Mouse (Mus musculus) thymus, postnatal 10 days (tissue): ENCODE results near the gene P3h4.

Experiments used
- DNase-seq, 2 experiments: peaks; one replicate each; pipeline ENCODE4 v3.0.0; 2021; ENCODE audit warnings: low spot score in 2 of 2

Gene P3h4

DNA sequence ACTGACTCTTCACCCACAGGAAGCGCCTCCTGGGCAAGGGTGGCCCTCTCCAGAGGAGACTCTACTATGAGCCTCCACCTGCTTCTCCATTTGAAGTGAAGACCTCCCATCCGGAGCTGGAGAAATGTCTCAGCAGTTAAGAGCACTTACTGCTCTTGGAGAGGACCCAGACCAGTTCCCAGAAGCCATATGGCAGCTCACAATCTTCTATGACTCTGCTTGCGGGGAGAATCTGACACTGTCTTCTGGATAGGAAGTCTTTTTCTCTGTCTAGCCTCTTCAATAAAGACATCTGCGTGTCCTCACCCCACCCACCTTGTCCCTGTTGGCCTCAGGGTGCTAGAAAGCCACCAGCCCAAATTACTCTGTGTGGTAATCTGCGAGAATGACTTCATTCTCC is 21.7 kb downstream of the P3h4 start:
- DNase-seq: no peak

- DNase-seq: no peak
Measured at GRCm38 (mm10) chr11:100391884-100392345, 22.7 kb downstream of the P3h4 start.

- no peak for DNase-seq
Measured at GRCm38 (mm10) chr11:100391081-100391883, 23.4 kb downstream of the P3h4 start.

DNA sequence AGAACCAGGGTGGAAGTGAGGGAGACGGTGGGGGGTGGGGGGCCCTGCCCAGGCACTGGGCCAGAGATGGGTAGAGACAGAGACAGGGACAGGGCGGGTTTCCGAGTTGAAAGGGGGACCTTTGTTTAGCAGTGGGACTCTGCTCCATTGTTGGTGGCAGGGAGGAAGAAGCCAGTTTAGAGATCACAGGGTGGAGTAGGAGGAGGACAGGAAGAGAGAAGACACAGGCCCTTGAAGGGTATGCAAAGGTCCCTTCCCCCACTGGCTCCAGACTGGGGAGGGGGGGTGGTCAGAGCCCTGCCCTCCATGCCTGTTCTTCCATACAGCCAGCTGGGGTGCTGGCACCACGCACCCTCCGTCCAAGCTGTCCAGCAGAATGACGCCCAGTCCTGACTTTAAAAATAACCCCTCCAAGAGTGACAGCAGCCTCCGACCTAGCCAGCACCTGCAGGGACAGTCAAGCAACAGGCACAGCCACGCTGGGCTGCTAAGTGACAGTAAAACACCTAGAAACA is 24.6 kb downstream of the P3h4 start:
- DNase-seq: peak in 1 of 2 experiments; percentile 21

GRCm38 (mm10) chr11:100388588-100388987 is 26.0 kb downstream of the P3h4 start:
- DNase-seq: no peak

- DNase-seq: no peak
Measured at GRCm38 (mm10) chr11:100387589-100388375, 26.9 kb downstream of the P3h4 start.

- DNase-seq: no peak
Measured at GRCm38 (mm10) chr11:100387111-100387510, 27.5 kb downstream of the P3h4 start.

- DNase-seq: no peak
Measured at GRCm38 (mm10) chr11:100386586-100386985, 28.1 kb downstream of the P3h4 start.

DNA sequence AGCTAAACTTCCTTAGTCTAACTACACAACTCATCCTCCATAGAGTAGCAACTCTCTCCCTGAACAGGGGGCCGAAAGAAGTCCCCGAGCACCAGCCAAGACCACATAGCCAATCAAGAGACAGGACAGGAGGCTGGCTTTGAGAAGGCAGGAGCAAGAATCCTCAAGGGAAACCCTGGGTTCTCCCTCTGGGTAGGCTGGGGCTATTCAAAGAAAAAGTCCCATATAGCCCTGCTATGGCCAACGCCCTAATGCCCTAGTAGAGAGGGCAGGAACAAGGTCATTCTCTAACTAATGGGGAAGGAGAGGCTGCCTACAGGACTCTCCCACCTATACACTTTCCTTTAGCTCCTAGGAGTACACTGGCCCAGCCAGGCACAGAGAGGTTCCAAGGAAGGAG is 29.6 kb downstream of the P3h4 start:
- no peak for DNase-seq

DNA sequence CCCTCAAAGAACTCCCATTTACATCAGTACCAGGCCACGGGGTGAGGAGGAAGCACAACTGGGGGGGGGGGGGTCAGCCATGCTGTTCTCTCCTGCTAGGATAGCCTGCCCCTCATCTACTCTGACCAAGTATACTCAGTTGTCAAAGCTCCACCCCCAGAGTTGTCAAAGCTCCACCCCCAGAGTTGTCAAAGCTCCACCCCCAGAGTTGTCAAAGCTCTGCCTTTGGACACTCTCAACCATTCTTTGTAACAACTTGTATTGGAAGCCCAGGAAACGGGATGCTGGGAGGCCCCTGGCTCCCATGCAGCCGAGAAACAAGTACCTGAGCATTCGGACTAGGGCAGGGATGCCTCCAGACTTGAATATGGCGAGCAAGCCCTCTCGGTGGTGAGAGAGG is 32.0 kb downstream of the P3h4 start:
- no peak for DNase-seq

GRCm38 (mm10) chr11:100379311-100379710 is 35.3 kb downstream of the P3h4 start:
- DNase-seq: no peak

- no peak for DNase-seq
Measured at GRCm38 (mm10) chr11:100378446-100378845, 36.2 kb downstream of the P3h4 start.

GRCm38 (mm10) chr11:100377989-100378388 is 36.6 kb downstream of the P3h4 start:
- no peak for DNase-seq

GRCm38 (mm10) chr11:100376746-100377389 is 37.8 kb downstream of the P3h4 start:
- DNase-seq: no peak

- DNase-seq: no peak
Measured at GRCm38 (mm10) chr11:100376005-100376404, 38.6 kb downstream of the P3h4 start.

DNA sequence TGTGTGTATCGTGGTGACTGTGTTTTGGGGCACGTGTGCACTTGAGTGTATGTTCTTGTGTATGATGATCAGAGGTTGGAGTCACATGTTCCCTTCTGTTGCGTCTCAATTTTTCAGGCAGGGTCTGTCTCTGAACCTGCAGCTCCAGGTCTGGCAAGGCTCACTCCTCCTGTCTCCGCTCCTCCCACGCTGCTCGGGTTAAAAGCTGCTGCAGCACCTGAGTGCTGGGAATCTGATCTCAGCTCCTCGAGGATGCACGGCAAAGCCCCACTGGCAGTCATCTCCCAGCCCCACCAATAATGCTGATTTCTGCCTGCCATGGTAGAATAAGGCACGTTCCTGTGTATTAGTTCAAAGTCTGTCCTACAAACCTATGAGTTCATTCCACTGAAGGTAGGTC is 39.5 kb downstream of the P3h4 start:
- DNase-seq: no peak

DNA sequence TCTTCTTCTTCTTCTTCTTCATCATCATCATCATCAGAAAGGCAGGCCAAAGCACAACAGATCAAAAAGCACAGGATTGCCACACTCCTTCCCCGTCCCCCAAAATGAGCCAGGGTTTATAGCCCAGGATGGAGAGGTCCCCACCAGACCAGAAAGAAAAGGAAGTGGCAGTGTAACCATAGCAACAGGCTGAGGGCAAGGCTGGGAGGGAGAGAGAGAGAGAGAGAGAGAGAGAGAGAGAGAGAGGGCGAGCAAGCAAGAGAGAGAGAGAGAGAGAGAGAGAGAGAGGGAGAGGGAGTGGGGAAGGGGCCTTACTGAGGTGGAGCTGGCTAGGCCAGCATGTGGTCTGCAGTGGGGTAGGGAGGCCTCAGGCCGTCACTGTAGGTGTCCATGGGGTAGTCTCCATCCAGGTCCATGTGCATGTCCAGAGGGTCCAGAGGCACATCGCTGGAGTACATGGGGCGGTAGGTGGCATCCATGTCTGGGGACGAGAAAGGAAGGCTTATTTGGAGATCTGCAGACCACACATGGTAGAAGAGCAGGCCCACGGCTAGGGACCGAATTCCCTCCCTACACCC is 42.6 kb downstream of the P3h4 start:
- DNase-seq: no peak

GRCm38 (mm10) chr11:100369822-100370221 is 44.8 kb downstream of the P3h4 start:
- no peak for DNase-seq

- DNase-seq: no peak
Measured at GRCm38 (mm10) chr11:100369145-100369544, 45.5 kb downstream of the P3h4 start.

- peak; percentile 53 to 71 for DNase-seq
Measured at GRCm38 (mm10) chr11:100362979-100363562, 51.6 kb downstream of the P3h4 start.

GRCm38 (mm10) chr11:100362209-100362978 is 52.2 kb downstream of the P3h4 start:
- DNase-seq: peak; percentile 50 to 78
